Mouse (Mus musculus) inflammation-experienced regulatory T-cells, adult 6 months (primary cell): ENCODE data around the gene Myoc. TPM values are rescaled to one million over a fixed set of nuclear protein-coding genes. Genes with fewer than 3 reads are reported as not detected.
A peak's percentile ranks its signal among the peaks of the same experiment; 100 is the strongest.

Experiments
- ATAC-seq: one replicate; pipeline ENCODE4 v1.8.0; 2017
- polyA plus RNA-seq, 3 experiments: library from polyadenylated mRNA; unstranded; fragments of 100-300 nt; shearing (Covaris generic); gene quantifications; one replicate each; pipeline ENCODE4 v1.2.1; 2017

Myoc gene
- polyA plus RNA-seq, 3 experiments from 2014 or later = not detected

- ATAC-seq = no peak
Measured at GRCm38 (mm10) chr1:162658119-162658518, 19.2 kb downstream of the Myoc start, which contains the start of gene Myocos. Myocos (minus strand) TSS chr1:162658219.

DNA sequence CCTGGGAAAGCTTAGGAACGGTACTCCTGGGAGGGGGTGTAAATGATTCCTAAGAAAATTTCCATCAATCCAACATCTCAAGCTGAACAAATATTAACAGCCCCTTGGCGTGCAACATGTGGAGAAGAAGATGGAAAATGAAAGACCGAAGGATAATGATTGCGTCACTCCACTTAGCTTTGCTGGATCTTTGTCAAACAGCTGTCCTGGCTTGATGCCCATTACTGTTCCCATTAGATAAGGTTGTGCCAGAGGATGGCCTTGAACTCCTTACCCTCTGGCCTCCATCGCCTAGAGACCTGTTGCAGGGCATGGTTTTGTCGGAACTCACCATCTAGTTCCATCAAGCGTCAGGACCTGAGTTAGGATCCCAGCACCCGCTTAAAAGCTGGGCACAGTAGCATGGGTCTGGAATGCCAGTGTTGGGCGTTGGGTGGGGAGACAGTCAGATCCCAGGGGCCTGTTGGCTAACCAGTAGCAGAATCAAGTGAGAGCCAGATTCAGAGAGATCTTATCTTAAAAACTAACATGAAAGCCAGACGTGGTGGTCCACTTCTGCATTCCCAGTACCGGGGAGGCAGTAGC lies 21.4 kb downstream of the Myoc start:
- ATAC-seq = no peak

- peak; percentile 76 for ATAC-seq
Measured at GRCm38 (mm10) chr1:162664826-162665475, 26.0 kb downstream of the Myoc start.

DNA sequence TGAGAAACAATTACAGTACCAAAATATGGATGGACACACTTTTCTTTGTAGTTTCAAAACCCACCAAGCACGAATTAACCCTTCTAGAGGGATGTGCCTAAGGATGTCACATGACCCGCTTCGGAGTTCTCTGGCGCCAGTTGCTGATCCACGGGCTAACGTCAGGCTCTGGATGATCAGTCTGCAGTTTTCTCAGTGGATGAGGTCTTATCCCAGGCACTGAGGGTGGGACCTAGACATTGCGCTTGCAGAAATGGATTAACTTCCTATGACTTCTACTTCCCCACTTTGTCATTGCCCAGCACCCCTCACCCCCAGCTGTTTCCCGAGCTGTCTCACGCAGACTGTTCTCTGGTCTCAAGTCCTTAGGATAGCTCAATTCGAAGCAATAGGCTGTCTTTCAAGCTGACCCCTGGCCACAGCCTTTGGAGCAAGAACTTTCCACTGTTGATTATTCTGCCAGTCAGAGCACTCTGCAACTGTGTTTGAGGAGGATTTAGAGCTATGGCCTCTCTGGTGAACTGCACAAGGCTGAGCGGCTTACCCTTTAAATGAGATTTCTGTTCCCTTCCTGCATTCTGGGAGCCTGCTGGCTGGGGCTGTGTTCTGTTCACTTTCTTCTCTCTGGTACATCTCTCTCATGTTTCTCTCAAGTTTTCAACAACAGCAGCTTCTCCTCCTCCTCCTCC lies 26.7 kb downstream of the Myoc start:
- no peak for ATAC-seq

DNA sequence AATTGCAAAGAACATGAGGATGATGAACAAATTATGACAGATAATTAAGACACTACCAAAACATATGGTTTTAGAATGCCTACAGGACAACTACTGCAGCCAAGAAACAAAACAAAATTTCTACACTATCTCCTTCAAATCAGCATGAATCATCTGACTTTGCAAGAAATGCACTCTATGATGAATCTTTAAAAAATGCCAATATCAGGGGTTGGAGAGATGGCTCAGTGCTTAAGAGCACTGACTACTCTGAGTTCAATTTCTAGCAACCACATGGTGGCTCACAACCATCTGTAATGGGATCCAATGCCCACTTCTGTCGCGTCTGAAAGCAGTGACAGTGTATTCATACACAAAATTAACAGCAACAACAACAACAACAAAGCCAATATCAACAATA lies 54.8 kb downstream of the Myoc start:
- ATAC-seq = no peak

- no peak for ATAC-seq
Measured at GRCm38 (mm10) chr1:162697866-162698265, 58.9 kb downstream of the Myoc start.

Other genes starting within 250 kb of the Myoc start
- gene Dnm3, start 161.1 kb upstream of the Myoc start, polyA plus RNA-seq = 1 to 10 TPM in 2 of 3 experiments, under 1 TPM in 1; 0.92 to 1.1 (median 1.1) TPM
- 1 to 10 TPM; 5.6 to 9.6 (median 8.8) TPM for gene Mettl13, start 90.6 kb upstream of the Myoc start, polyA plus RNA-seq
- 100 to 1,000 TPM in 2 of 3 experiments, 10 to 100 TPM in 1; 93.6 to 112 (median 104) TPM for gene Vamp4, start 68.6 kb upstream of the Myoc start, polyA plus RNA-seq
- not detected for gene Myocos, start 19.1 kb downstream of the Myoc start, polyA plus RNA-seq
- gene Prrc2c, start 101.4 kb downstream of the Myoc start, polyA plus RNA-seq = 100 to 1,000 TPM; 214 to 351 (median 255) TPM
- not detected for gene Fmo4, start 174.8 kb downstream of the Myoc start, polyA plus RNA-seq
- 1 to 10 TPM in 1 of 3 experiments, under 1 TPM in 1, not detected in 1; 0.32 to 6.2 TPM for gene Fmo1, start 227.5 kb downstream of the Myoc start, polyA plus RNA-seq